Mouse (Mus musculus) adrenal gland, postnatal 25 days (tissue): ENCODE measurements at regions not wholly inside any gene's neighbourhood (a gene's known extent, or its start where the extent isn't known, plus 50 kb on each side); places are given as distances from the start of the nearest gene placed in this dataset.

Experiments used
- DNase-seq: peaks from one replicate; pipeline ENCODE4 v3.0.0; 2021; ENCODE audit warnings: mixed read lengths

DNA sequence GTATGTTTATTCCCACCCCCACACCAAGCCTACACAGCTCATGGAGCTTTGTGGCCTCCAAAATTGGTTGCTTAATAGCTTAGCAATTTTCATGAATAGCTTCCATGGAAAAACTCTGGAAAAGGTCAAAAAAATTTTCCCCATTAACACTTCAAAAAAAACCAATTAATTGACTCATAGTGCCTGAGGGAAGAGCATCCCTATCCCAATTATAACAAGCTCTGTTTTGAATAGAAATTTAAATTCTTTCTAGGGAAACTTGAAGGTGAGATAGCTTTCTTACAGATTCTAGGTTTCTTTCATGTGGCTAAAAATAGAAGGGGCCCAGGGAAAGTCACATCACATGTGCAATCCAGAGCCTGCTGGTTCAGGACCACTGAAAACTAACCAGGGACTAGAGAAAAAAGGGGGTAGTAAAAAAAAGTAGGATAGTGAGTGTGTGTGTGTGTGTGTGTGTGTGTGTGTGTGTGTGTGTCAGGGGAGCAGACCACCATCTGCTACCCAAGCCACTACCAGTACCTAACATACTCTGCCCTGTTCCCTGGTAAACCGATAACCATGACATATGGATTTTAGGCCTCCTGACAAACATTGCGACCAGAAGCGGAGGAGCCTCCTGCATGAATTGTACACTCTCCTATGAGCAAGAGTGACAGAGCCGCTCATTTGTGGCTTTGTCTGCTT is 162.2 kb downstream of the Cmpk2 start:
- no peak for DNase-seq

DNA sequence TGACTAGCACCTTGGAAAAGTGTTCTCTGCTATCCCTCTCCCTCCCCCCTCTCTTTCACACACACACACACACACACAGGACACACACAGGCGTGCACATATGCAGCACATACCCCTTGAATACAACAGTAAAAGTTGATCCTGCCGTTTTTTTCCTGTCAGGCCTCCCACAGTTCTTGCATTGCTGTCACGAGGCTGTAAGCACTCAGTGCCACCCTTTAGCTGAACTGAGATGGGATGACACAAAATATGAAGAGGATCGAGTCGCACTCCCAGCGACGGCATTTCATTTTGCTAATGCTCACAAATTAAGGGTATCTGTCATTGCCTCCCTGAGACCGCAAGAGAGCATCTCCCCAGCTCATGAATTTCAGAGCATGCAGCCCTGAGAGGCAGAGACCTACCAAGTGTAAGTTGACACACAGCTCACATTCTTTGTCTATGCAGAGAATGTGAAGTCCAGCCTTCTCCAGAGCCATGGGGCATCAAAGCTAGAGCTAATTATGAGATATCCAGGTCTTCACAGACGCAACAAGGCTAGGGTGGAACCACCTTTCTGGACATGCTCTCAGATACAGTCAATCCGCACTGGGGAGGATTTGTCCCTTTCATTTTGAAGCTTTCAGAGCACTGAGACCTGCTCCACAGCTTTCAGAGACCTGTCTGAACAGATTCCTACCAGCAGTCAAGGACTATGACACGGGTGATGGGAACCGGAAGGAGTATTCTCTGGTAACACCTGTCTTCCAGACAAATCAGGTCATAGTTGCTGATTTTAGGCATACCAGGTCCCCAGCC is 152.3 kb downstream of the Cmpk2 start:
- no peak for DNase-seq

DNA sequence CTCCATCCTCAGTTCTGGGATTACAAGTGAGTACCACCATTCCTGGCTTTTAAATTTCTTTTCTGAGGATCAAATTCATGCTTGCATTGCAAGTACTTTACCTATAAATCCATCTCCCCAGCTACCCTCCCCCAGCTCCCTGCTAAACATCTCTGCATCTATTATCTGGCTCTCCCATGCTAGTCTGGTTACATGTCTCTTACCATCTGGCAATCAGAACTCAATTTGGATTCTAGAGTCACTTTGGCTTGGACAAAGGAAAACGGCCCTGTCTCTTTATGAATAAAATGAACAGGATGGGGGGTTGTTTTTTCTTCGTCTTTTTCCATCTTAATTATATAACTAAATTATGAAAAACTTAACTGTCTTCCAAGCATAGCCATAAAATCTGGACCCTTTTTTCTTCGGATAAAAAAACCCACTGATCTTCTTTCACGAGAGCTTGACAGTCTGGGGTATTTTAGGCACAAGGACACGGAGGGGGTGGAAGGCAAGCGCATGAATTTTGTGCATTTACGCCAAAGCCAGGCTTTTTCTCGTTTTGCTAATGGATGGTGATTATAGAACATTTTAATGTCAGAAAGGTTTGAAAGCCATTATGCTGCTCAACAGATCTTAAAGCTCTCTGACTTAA is 151.6 kb downstream of the Cmpk2 start:
- no peak for DNase-seq

DNA sequence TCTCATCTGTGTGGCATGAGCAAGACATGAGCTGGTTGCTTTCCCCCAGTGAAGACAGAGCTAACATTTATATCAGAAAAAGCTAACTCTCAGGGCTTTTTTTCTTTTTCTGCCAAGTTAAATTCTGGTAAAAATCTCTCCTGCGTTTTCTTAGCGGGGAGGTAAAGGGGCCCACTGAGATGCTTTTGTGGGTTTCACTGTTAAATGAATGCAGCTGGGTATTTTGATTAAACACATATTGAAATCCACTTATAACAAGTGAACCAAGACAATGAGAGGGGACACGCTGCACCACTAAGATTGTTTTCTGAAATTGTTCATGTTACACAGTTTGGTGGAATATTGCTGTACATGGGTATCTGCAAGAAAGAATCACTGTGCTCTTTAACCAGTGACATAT is 149.0 kb downstream of the Cmpk2 start:
- DNase-seq: no peak

DNA sequence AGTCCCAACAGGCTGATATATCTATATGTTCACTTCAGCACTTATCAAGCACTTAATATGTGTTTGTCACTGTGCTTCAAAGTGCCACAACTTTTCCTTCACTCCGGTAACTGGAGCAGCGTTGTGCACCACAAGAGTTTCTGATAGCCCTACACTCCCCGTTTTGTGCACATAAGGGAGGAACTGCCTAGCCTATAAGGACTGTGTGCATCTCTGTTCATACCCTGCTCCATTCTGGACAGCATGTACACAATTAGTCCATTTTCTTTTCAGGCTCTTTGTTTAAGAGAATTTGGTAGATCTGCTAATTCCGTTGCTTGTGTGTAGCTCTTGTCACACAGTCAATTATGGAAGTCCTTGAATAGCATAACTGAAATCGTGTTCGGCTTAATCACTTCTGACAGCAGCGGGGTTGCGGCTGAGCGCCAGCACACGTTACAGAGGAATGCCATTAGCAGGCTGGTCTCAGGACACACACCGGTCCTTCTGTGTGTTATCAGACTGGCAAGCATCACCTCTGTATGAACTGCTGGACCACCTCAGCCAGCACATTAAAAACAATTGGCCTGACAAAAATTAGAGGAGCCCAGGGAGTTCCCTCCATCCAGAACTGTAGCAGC is 144.2 kb downstream of the Cmpk2 start:
- no peak for DNase-seq

DNA sequence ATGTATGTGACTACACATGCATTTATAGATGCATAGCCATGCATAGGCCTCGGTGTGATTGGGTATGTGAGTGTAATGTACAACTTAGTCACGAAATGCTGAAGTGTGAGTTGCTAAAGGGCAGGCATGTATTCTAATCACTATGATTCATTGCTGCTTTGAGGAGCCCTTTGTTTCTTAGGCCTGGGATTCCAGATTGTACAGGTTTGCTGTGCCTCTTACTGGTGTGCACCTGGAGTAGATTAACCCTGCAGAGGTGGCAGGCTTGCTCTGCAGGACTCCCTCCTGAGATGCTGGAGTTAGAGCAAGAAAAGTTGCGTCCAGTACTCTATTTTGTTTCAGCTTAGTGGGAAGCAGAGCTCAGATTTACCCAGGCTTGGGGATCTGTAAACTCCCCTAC is 141.1 kb downstream of the Cmpk2 start:
- DNase-seq: no peak

DNA sequence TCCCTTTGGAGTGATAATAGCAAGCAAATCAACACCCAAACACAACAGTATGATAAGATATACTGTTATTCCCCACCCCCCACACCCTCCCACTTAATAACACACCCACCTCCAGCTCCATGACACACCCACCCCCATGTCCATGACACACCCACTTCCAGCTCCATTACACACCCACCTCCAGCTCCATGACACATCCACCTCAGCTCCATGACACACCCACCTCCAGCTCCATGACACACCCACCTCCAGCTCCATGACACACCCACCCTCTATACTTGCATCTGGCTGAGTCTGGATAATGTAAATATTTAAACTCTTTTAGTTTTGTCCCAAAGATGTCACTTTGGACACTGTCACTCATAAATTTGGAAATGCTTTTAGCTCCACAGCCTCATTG is 129.5 kb downstream of the Cmpk2 start:
- DNase-seq: no peak

DNA sequence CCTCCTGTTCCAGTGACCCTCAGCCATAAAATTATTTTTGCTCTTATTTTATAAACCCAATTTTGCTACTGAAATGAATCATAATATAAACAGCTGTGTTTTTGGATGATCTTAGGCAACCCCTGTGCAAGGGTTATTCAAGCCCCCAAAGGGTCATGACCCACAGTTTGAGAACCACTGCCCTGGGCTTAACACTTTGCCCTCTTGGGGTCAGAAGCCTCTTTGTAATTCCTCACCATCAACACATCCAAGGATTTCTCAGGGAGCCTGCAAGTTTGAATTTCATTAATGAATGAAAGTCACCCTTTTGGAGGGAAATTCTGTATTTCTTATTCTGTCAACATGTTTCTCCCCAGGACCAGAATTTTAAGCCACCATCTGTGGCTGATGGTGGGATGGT is 123.1 kb downstream of the Cmpk2 start:
- no peak for DNase-seq

DNA sequence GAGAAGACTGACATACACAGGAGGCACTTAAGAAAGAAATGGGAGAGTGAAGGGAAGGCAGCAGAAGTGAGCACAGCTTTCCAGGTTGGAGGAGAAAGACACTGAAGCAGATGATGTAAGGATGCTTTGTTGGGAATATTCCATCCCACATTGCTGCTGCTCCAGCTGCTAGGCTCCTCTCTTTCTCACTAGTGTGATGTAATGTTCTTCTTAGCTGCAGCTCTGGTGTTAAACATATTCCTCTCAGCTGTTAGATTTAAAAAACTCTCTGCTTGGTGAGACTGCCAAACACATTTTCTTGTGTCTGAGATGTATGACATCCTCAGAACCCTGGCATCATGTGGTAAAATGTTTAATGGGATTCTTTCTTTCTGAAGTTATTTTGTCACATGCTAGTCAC is 120.1 kb downstream of the Cmpk2 start:
- DNase-seq: no peak

DNA sequence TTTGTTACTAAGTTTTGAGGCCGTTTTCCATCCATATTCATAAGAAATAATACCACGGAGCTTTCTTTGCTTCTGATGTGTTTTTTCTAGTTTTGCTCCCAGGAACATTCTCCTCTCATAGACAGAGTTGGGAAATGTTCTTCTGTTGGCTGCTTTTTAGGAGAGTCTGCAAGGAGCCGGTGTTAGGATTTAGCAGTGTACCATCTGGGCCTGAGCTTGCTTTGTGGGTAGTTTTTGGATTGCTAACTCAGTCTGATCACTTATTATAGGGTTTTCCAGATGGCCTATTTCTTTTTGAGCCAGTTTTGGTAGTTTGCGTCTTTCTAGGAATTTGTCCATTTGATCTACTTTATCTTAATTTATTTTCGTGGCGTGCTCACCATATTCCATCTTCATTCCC is 108.4 kb downstream of the Cmpk2 start:
- no peak for DNase-seq

DNA sequence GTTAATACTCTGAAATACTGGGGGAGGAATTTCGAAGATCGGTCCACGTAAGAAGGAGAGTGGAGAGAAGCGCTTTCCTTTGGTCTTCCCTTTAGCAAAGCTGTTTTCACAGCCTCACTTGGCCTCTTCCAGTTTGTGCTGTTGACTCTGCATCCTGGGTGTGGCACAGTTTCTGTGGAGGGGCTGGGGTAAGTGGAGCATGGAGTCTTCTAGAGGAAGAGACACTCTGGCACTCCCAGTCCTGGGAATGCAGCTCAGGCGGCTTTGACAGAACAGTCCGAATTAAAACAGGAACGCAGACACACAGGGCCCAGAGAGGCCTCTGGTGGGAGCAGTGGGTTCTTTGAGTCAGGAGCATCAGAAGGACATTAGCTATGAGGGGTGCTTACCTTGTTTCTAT is 102.6 kb downstream of the Cmpk2 start:
- DNase-seq: no peak

DNA sequence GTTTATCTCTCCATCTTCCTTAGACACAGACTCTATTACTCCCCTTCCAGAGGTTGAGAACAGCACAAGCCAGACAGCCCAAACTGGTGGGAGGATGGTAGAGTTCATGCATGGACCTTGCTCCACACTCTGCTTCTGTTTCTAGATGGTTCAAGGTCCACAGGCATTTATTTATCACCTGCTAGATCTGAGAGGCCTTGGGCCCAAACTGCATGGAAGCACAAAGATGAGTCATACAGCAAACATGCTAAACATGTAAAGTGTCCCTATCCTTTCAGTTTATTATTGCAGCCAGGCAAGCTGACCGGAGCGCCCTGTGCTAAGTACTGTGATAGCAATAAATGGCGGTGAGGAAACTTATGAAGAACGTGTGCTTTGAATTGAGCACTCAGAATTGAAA is 98.4 kb downstream of the Cmpk2 start:
- DNase-seq: peak; percentile 4

DNA sequence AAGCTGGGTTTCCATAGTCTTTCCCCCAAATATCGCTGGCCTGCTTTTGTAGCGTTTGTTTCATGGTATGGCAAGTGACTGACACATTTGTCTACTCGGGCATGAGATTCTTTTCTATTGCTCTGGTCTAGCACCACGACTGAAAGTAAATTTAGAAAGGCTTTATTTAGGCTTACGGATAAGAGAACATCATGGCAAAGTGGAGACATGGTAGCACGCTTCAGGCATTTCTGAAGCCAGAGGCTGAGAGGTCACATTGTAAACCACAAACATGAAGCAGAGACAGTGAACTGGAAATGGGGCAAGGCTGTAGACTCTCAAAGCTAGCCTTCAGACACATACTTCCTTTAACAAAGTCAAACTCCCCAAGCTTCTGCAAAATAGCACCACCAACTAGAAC is 93.9 kb downstream of the Cmpk2 start:
- no peak for DNase-seq

DNA sequence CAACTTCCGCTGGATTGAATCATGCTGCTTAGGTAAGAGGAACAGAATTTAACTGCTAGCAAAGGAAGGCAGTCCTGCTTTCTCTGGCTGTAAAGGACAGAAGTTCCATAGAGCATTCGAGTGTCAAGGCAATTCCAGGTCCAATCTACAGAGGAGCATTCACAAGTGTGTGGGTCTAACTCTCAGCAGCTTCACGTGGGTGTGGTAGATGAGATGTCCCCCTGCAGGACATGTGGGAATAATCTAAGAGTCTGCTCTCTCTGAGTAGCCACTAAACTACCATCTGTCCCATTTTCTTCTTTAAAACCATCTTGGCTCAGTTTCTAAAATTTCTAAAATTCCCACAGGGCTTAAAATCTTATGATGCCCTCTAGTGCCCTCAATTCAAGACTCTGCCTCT is 90.6 kb downstream of the Cmpk2 start:
- no peak for DNase-seq

DNA sequence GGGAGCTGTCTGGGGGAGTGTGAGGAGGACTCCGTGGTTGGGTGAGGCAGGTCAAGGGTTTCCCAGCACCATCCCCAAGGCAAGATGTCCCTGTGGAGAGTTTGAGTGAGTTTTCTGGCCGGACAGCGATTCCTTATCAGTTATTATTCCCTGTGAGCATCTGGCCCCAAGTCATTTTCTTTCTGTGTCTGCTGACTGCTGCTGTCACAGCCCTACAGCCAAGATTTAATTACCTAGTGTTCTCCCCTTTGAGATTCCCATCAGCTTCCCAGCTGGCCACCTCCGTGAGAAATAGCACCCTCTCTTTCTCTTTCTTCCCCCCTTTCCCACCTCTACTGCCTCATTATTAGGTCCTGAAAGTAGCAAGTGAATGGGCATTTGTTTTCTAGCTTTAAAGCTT is 88.4 kb downstream of the Cmpk2 start:
- no peak for DNase-seq

DNA sequence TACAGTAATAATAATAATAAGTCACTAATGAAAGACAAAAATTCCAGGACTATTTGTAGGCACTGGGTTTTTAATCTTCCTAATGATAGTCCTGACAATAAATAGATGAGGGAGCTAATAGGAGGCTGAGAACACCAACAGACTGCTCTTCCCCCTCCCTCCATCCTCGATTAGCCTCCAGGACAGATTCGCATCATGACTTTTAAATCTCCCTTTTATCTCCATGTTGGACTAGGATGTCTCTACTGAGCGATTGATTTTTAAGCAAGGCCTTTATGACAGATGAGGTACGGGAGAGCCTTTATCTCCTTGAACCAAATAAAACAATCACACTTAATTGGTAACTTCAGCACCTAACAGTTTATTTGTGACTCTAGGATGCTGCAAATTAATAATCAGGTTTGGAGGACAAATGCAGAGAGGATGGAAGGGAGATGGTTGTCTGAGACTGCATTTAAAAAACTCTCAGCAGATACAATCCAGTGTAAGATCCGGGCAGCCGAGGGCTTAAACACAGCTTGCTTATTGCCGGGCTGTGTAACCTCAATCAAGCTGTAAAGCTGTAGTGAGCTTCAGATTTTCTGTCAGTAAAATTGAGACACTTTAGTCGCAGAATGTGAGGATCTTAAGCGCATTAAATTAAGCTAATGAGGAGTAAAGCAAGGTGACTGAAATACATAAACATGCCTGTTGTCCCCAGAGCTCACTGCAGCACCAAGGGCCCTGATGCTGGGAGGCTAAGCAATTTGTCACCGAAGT is 82.3 kb downstream of the Cmpk2 start:
- no peak for DNase-seq

DNA sequence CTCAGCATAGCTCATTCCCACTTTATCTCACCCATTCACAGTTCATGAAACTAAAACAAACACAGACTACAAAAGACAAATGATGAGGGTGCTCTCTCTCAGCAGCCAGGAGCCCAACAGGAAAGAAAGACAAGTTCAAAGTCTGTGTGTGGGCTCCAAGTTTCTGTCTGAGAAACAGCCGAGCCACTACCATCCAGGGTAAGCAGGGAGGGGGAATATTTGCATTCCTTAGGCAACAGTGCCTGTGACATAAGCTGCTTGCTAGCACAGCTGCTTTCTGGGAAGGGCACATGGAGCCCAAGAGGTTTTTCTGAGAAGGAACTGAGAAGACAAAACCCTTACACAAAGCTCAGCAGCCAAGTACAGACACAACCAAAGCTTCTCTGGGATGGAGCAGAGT is 78.5 kb downstream of the Cmpk2 start:
- no peak for DNase-seq

DNA sequence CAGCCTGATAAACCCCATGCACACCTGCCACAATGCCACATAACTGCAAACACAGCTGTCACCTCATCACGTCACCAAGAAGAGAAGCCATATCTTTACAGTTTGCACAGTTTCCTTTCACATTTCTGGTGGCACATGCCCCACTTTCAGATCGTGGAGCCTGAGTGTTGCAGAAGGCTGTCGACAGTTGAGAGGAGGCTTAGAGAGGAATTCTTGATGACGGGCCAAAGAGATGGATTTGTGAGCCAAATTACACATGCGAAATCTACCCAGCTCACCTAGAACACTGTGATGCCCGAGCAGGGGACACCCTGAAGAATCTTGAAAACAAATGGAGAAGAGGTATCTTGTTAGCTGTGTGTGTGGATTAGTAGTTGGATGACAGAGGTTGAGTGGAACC is 77.4 kb downstream of the Cmpk2 start:
- no peak for DNase-seq

DNA sequence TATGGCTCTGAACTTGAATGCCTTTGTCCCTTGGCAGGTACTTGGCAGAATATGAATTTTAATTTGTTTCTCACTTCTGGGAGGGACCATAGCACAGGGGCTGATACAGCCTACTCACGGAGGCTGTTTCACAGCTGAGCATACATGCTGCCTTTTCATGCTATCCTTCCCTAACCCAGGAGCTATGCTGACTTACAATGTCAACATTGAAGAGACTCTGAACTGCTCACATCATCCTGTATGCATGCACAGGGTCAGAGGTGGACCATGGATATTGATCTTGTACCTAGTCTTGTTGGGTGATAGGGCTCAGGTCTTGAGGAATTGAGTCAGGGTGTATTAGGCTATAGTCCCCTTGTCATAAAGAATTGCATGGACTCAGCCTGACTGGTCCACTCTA is 74.5 kb downstream of the Cmpk2 start:
- no peak for DNase-seq

DNA sequence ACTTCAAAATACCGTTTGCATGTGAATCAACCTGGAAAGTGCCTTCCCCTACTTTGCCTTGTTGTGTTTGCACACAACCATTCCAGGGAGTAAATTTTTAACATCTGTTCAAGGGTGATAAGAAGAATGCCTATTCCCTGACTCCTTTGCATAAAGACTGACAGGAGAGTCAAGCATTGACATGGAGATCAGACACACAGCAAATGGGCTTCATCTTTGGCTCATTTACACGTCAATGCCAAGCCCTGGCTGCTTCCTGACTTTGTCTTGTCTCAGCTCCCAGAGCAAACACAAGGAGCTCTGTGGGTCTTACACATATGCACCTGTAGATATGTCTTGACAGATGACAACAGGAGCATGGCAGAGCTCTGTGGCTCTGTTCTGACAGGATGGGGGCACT is 73.4 kb downstream of the Cmpk2 start:
- no peak for DNase-seq

DNA sequence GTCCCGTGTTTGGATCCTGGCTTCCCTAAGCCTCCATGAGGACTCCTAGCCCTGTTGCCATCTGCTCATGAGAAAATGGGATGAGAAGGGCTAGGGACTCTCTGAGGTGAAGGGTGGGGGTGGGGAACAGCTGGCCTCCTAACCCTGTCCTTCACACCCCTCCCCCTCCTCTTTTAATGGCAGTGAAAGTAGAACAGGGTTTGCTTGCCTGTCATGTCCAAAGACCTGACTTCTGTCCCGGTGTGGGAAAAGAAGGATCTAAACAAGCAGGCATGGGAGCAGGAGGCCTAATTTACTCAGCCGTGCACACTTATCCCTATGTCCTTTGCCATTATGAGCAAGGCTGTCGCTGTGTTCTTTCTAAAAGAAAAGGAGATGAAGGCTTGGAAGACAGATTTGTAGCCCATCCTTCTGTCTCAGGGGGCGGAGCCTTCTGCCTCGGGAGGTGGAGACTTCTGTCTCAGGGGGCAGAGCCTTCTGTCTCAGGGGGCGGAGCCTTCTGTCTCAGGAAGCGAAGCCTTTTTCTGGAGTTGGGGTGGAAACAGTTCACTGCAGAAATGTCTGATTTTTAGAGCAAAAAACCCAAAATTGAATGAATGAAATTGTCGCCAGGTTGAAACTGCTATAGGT is 66.4 kb downstream of the Cmpk2 start:
- no peak for DNase-seq
